Mouse (Mus musculus) activated CD4-positive, CD25-positive, alpha-beta regulatory T cell (primary cell): ENCODE measurements around the gene Sgk2. TPM values are rescaled to one million over a fixed set of nuclear protein-coding genes. Genes with fewer than 3 reads are reported as not detected.

Experiments
- polyA plus RNA-seq, 2 experiments: library from polyadenylated mRNA; unstranded; fragments of 100-300 nt; shearing (Covaris generic); gene quantifications; one replicate each; pipeline ENCODE4 v1.2.1; 2017

Gene Sgk2
- under 1 TPM in 1 of 2 experiments, not detected in 1; 0.17 TPM for polyA plus RNA-seq

DNA sequence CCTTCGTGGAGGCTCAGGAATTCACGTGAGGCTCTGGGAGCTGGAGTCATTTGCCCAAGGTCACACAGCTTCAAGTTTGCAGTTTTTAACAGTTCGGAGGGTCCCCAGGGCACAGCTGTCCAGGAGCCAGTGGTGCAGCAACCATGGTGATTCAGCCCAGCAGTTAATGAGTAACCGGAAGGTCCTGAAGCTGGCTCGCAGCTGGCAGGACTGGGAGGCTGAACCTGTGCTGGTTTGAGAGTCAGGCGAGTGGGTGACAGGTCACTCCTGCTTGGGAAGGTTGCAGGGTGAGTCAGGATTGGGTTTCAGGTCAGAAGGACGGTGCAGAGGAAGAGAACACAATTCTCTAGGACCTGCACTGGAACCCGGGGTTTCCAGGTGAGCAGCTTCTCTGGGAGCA, at the start of gene Sgk2:
Gene Sgk2 (plus strand): TSS at position 113 of the 400 bp plus-strand sequence.

DNA sequence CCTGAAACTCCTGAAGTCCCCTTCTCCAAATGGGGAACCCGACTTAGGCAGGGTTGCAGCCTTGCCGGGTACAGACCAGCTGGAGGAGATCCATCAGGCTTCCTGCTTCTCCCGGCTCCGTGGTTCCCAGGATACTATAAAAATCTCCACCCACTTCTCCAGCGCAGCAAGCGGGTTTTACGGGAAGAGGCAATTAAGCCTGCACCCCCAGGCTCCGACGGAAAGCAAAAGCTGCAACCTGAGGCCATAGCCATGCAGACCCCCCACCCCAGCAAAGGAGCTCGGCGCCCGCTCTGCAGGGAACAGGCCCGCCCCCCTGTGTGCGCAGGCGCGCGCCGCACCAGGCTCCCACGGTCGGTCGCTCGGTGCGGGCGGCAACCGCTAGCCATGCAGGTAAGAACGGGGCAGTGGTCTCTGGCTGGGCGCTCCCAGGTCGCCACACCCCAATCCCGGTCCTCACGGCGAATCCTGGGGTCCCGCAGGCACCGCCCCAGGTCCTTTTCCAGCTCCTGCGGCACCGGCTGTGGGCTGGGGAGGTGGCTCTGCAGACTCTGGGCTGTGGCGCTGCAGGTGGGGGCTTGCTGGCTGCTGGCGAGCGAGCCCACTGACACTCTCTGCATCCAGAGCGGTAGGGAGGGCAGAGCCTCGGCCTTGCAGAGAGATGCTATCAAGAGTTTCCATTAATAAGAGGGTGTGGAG, 43.8 kb upstream of the Sgk2 start, which contains the start of gene L3mbtl1:
Gene L3mbtl1 (plus strand): TSS at position 325 of the 699 bp plus-strand sequence.

DNA sequence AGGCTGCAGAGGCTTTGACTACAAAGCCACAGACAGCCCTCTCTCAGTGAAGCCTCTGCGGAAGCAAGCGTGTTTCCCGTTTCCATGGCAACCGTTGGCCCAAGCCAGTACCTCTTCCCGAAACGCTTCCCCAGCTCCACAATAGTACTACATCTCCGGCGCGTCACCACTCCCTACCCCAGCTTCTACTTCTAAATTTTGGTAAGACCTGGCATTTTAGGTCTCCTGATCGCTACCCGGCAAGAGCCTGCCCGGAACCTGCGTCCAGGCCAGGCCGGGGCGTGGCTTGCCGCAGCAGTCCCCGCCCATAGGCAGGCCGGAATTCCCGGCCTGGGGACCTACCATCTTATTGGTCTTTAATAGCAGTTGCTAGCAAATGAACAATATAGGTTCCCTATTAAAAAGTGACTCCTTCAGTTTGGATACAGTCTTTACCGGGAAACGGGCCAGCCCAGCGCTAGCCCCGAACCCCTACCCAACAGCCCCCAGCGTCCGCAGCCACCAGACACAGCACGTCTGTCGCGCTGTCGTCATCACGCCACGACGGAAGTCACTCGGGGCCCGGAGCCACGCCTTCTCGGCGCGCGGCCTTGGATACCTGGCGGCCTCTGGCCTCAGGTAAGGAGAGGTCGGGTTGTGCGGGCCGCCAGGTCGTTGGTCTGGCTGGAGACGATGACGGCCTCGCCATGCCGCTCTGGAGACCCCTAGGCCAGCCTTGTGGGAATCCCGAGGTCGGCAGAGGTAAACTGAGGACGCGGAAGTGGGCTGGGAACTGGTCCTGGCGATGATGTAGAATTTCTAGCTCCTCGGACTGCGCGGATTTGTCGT, 30.0 kb downstream of the Sgk2 start, which contains the start of gene Ift52:
Gene Ift52 (plus strand): TSS at position 439 of the 828 bp plus-strand sequence.

DNA sequence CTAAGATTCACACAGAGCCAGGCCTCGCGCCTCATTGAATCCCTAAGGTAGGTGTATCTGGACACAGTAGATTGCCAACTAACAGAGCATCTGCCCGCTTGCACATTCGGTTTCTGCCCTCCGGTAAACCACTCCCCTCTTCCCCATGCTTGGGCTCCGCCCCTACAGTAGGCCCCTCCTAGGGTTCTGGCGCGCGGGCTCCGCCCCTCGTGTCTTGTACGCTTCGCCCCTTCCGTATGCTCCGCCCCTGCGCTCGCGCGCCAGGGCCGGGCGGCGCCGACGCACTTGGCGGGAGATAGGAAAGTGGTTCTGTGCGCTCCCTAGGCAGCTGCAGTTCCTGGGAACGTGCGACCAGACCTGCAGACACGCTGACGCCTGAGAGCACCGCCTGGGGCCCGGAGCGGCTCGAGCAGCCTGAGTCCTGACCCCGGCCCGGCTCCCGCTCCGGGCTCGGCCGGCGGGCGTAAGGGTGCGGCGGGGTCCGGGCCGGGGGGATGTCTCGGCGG, 67.3 kb downstream of the Sgk2 start, which contains the start of gene Mybl2:
Gene Mybl2 (plus strand): TSS at position 353 of the 506 bp plus-strand sequence.

Other genes with a start within 250 kb of the Sgk2 start
- 100 to 1,000 TPM; 125 to 154 TPM for gene Srsf6, start 55.8 kb upstream of the Sgk2 start, polyA plus RNA-seq
- gene L3mbtl1, start 43.9 kb upstream of the Sgk2 start, polyA plus RNA-seq, result under 1 TPM in 1 of 2 experiments, not detected in 1; 0.05 TPM
- gene Ift52, start 30.0 kb downstream of the Sgk2 start, polyA plus RNA-seq, result 10 to 100 TPM; 61.5 to 62.6 TPM
- 1 to 10 TPM; 8.7 to 8.8 TPM for gene Mybl2, start 67.4 kb downstream of the Sgk2 start, polyA plus RNA-seq
- gene Gtsf1l, start 100.5 kb downstream of the Sgk2 start, polyA plus RNA-seq, result not detected
- 10 to 100 TPM; 12.9 to 33.0 TPM for gene Tox2, start 215.8 kb downstream of the Sgk2 start, polyA plus RNA-seq